Mouse (Mus musculus) stomach, embryonic 14.5 days (tissue): ENCODE results near the gene Zfp513. TPM values are rescaled to one million over a fixed set of nuclear protein-coding genes. Genes with fewer than 3 reads are reported as not detected.

Experiments
- ATAC-seq: fragments of 200-750 bp; cut with Nextera tagmentation; 2 replicates; pipeline ENCODE4 v1.8.0; 2017; ENCODE audit warnings: low read depth, moderate TSS enrichment; ENCODE audit not compliant: insufficient number of reproducible peaks, insufficient read depth, low FRiP score
- H3K27ac ChIP-seq: fragments of 300-500 bp; sonication (generic); 2 replicates; pipeline ENCODE4 v1.5.1; 2014; ENCODE audit warnings: mild to moderate bottlenecking, low read length, moderate library complexity, mixed read lengths
- H3K27me3 ChIP-seq: fragments of 300-500 bp; sonication (generic); 2 replicates; pipeline ENCODE4 v1.6.1; 2014; ENCODE audit warnings: low read length, control low read depth, mixed read lengths; ENCODE audit not compliant: control insufficient read depth, insufficient read depth
- H3K36me3 ChIP-seq: fragments of 300-500 bp; sonication (generic); 2 replicates; pipeline ENCODE4 v1.6.1; 2014; ENCODE audit warnings: mild to moderate bottlenecking, control low read depth, low read length, moderate library complexity, mixed read lengths; ENCODE audit not compliant: control insufficient read depth, insufficient read depth
- H3K4me1 ChIP-seq: fragments of 300-500 bp; sonication (generic); 2 replicates; pipeline ENCODE4 v1.6.1; 2014; ENCODE audit warnings: low read length, control low read depth, mixed read lengths; ENCODE audit not compliant: control insufficient read depth, insufficient read depth
- H3K4me2 ChIP-seq: fragments of 300-500 bp; sonication (generic); replicated peaks from 2 replicates; pipeline ENCODE4 v1.6.1; 2014; ENCODE audit warnings: low read depth, low read length, control low read depth
- H3K4me3 ChIP-seq: fragments of 300-500 bp; sonication (generic); 2 replicates; pipeline ENCODE4 v1.5.1; 2014; ENCODE audit warnings: low read depth, low read length, control low read depth
- H3K9ac ChIP-seq: fragments of 300-500 bp; sonication (generic); replicated peaks from 2 replicates; pipeline ENCODE4 v1.6.1; 2014; ENCODE audit warnings: low read depth, mild to moderate bottlenecking, control low read depth, low read length, moderate library complexity, mixed read lengths
- H3K9me3 ChIP-seq: fragments of 300-500 bp; sonication (generic); 2 replicates; pipeline ENCODE4 v1.6.1; 2016; ENCODE audit warnings: low read depth, low read length, control low read depth; ENCODE audit not compliant: control insufficient read depth
- WGBS: fragments of 180-500 bp; shearing (Covaris S2); extraction: QIAGEN DNeasy Blood & Tissue Kit; methylation state at CpG from one replicate; pipeline ENCODE4 v1.1.7; 2014; 5-methylcytosine and 5-hydroxymethylcytosine counted together
- polyA plus RNA-seq: library from polyadenylated mRNA; unstranded; fragments of >200 nt; fragmentation: Nextera tagmentation; extraction: Ambion mirVana; gene quantifications from 2 replicates; pipeline ENCODE4 v1.2.1, GENCODE M21; 2014

Gene Zfp513
- polyA plus RNA-seq, 1 experiment from 2014 or later, result 5.1 TPM

DNA sequence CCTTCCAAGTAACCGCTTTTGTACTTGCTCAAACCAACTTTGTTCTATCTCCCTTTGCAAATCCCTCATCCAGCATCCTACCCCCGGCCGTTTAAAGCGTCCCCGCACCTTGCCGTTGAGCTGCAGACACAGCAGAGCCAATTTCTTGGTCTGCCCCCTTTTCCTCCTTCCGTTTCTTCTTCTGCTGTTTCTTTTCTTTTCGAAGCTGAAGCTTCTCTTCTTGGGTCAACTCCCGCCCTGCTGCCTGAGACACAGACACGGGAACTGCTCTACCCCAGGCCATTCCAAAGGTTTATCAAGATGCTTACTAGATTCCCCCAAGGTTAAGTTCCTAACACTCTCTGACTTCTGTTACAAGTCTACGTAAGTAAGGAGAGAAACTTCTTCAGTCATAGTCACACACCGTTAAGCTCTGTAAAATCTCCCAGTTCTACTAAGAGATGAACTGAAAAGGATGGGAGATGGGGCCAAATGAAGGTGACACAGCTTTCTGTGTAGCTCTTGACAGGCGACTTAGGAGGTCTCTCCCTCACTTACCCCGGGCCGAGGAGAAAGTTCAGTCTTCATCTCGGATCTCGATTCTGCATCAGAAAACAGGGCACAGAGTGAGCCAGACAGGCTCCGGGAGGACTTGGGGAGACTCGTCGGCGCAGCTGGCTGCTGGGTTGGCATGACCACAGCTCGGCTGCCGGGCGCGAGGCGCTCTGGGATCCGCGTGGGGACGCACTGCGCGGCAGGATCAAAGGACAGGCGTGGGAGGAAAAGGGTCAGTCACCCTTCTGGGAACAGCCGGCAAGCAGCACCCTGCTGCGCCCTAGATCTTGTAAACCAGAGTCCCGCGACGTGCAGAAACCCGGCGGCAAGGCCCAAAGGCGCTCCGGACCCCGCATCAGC, 9.8 kb downstream of the Zfp513 start:
- peak overlapping the region; percentile 88 for H3K4me3 ChIP-seq

DNA sequence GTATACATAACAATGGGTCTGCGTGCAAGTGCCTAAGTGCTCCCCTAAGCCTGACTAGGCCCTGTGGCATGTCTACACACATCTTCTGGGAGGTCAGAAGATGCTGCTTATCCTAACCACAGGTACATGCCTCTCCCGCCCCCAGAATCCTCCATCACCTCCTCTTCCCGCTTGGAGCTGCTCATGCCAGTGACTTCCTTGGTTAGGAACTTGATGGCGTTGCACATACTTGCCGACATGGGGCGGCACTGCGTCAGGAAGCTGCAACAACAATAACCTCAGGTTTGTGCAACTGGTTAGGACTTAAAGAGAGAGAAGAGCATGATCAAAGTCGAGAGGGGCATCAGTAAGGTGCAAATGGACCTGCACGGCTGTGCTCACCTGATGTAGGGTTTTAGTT, 11.9 kb downstream of the Zfp513 start:
- Histone ChIP-seq H3K36me3 (peaks cover 41% of the 10 kb centered on the region), H3K27ac (no peak overlapping the region), H3K9ac (no peak overlapping the region), H3K4me3 (no peak overlapping the region), H3K27me3 (no peaks in the 10 kb centered on the region), H3K4me2 (no peak overlapping the region), H3K9me3 (no peaks in the 10 kb centered on the region), H3K4me1 (peaks cover 14% of the 10 kb centered on the region; the same call in 1 of the 2 replicates)
- 91% methylated on average over 9 of the region's 9 CpGs for WGBS
- ATAC-seq, result no peak

More for the DNA sequence above, 9.8 kb downstream of the Zfp513 start:
- Histone ChIP-seq H3K36me3 (peaks cover 58% of the 10 kb centered on the region), H3K27me3 (no peaks in the 10 kb centered on the region), H3K4me1 (peaks cover 14% of the 10 kb centered on the region; the same call in 1 of the 2 replicates), H3K27ac (peak overlapping the region; percentile 80; the same call in 1 of the 2 replicates), H3K9ac (peak overlapping the region; percentile 67), H3K9me3 (no peaks in the 10 kb centered on the region), H3K4me2 (peak overlapping the region; percentile 78)
- peak; percentile 60 for ATAC-seq
- 12% methylated on average over 42 of the region's 42 CpGs for WGBS

DNA sequence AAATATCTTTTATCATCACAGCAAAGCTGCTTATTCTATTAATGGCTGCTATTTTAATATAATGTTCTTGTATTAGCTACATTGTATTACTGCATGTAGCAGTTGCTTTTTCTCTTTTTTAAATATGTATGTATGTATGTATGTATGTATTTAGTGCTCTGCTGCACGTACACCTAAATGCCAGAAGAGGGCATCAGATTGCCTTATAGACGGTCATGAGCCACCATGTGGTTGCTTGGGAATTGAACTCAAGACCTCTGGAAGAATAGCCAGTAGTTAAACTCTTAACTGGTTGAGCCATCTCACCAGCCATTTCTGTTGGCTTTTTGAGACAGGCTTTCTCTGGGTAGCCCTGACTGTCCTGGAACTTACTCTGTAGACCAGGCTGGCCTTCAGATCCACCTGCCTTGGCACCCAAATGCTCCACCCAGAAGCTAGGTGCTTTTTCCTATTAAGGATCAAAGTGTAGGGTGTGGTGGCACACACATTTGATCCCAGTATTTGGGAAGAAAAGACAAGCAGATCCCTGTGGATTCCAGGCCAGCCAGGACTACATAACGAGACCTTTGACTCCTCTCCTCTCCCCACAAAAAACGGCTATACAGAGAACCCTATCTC, 13.8 kb downstream of the Zfp513 start:
- H3K4me2 ChIP-seq, result no peak overlapping the region
- H3K9me3 ChIP-seq, result no peaks in the 10 kb centered on the region
- no peak for ATAC-seq
- H3K27me3 ChIP-seq, result no peaks in the 10 kb centered on the region
- peaks cover 34% of the 10 kb centered on the region for H3K36me3 ChIP-seq
- no peak overlapping the region for H3K9ac ChIP-seq
- H3K4me1 ChIP-seq, result peaks cover 8% of the 10 kb centered on the region; the same call in 1 of the 2 replicates
- no peak overlapping the region for H3K4me3 ChIP-seq
- 77% methylated on average over 4 of the region's 4 CpGs for WGBS
- no peak overlapping the region for H3K27ac ChIP-seq

GRCm38 (mm10) chr5:31183678-31184077, 18.4 kb downstream of the Zfp513 start:
- no peak for ATAC-seq
- Histone ChIP-seq H3K4me3 (no peak overlapping the region), H3K9ac (no peak overlapping the region), H3K4me1 (no peaks in the 10 kb centered on the region), H3K4me2 (no peak overlapping the region), H3K9me3 (no peaks in the 10 kb centered on the region), H3K36me3 (peaks cover 16% of the 10 kb centered on the region), H3K27ac (no peak overlapping the region), H3K27me3 (no peaks in the 10 kb centered on the region)
- WGBS, result 53% methylated on average over 4 of the region's 4 CpGs

- Histone ChIP-seq H3K27me3 (no peaks in the 10 kb centered on the region), H3K4me2 (no peak overlapping the region), H3K27ac (no peak overlapping the region), H3K4me3 (no peak overlapping the region), H3K36me3 (no peaks in the 10 kb centered on the region), H3K9ac (no peak overlapping the region), H3K9me3 (no peaks in the 10 kb centered on the region), H3K4me1 (no peaks in the 10 kb centered on the region)
- WGBS, result 94% methylated on average over 9 of the region's 9 CpGs
- ATAC-seq, result no peak
Observed at GRCm38 (mm10) chr5:31181183-31181770, 20.8 kb downstream of the Zfp513 start.

DNA sequence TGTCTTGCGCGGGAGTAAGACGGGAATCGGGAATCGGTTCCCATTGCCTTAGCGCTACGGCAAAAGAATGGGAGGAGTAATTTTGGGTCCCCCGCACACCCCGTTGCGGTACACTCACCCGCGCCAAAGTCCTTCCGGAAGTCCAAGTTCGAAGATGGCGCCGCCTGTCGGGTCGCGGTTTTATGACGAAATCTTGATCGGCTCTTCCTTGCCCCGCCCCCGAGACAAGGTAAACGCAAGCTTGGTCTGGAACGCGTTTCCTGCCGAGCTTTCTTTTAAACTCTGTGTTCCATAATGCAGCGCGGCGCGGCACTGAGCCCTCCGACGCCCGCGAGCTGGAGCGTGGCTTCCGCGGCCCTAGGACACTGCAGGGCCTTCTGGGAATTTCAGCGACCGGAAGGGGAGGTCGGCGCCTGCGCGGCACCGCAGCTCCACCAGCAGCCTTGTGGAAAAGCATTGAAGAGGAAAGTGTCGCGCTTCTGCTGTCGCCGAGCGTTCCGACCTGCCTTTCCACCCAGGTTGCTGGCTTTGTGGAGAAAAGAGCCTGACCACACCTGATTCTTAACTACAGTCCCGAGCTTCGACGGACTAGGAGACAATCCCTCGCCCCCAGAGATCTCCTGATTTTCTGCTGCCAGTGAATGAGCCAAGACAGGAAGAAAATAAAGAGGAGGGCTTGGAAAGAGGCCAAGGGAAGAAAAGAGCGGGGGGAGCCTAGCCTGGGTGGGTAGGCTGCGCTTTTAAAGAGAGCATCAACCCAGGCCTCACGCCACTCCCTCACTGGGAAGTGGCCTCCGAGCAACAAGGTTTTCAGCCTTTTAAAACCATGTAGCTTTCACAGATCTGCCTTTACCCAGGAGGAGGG, 22.1 kb downstream of the Zfp513 start, which contains the start of the genes Gm29609 and Gtf3c2:
TSS of gene Gm29609 (minus strand) at position 146 of the 865 bp plus-strand sequence.
TSS of gene Gtf3c2 (minus strand) at position 379 of the 865 bp plus-strand sequence.
- peak; percentile 96 for ATAC-seq
- no peaks in the 10 kb centered on the region for H3K9me3 ChIP-seq
- no peaks in the 10 kb centered on the region for H3K27me3 ChIP-seq
- peak within 1 kb of the TSS; percentile 63 for H3K9ac ChIP-seq
- H3K27ac ChIP-seq, result peak within 1 kb of the TSS; percentile 97
- H3K36me3 ChIP-seq, result no peaks in the 10 kb centered on the region
- under 1% methylated on average over 57 of the region's 59 CpGs for WGBS
- H3K4me3 ChIP-seq, result peak within 1 kb of the TSS; percentile 93
- no peaks in the 10 kb centered on the region for H3K4me1 ChIP-seq
- peak within 1 kb of the TSS; percentile 72 for H3K4me2 ChIP-seq

DNA sequence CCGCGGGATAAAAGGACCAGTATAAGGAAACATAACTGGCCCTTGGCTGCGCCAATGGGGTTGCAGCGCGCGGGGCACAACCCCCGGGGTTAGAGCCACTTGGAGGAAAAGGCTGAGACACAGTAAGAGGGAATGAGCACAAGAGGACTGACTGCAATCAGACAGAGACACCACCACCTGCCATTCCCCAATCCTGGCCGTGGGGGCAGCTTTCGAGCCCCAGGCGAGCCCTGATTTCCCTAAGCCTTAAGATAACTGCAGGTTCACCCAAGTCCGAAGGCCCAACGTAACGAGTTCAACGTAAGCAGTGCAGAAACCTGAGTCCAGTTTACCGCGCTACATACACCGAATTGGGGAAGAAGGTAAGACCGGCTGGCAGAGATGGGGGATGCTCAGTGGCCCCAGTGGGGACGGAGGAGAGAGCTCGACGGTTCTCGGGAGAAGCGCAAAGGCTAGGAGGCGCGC, 22.8 kb downstream of the Zfp513 start:
- H3K4me3 ChIP-seq, result peak overlapping the region; percentile 93
- peak; percentile 42; the same call in 1 of the 2 replicates for ATAC-seq
- H3K9ac ChIP-seq, result peak overlapping the region; percentile 63

More for the DNA sequence above, 22.8 kb downstream of the Zfp513 start:
- Histone ChIP-seq H3K27ac (peak overlapping the region; percentile 97), H3K27me3 (no peaks in the 10 kb centered on the region), H3K4me1 (no peaks in the 10 kb centered on the region), H3K36me3 (no peaks in the 10 kb centered on the region; the same call in 1 of the 2 replicates), H3K4me2 (peak overlapping the region; percentile 72), H3K9me3 (no peaks in the 10 kb centered on the region)
- under 1% methylated on average over 25 of the region's 25 CpGs for WGBS
